Mouse (Mus musculus) mouse trophoblast stem cell (cell line): Measurements from ENCODE around the gene Ipo9.

ENCODE experiments used
- in situ Hi-C, 2 experiments: fragments of 300-500 bp; cut with MseI, MboI; formaldehyde crosslinking; loops; 2 replicates in 1 of 2; 3 replicates in 1 of 2; pipeline ENCODE4 v1.15.1; 2025

Gene Ipo9

GRCm38 (mm10) chr1:135429901-135430668, at the start of gene Ipo9:
Gene Ipo9 (minus strand): TSS chr1:135430499.
- in situ Hi-C loops, result no loop called here

- in situ Hi-C loops, result no loop called here
Observed at GRCm38 (mm10) chr1:135475571-135475895, 45.2 kb upstream of the Ipo9 start.

- in situ Hi-C loops, result no loop called here
Observed at GRCm38 (mm10) chr1:135474861-135475570, 44.7 kb upstream of the Ipo9 start.

- in situ Hi-C loops, result no loop called here
Observed at GRCm38 (mm10) chr1:135472536-135472935, 42.2 kb upstream of the Ipo9 start.

- in situ Hi-C loops, result no loop called here
Observed at GRCm38 (mm10) chr1:135471742-135472141, 41.4 kb upstream of the Ipo9 start.

GRCm38 (mm10) chr1:135470546-135470945, 40.2 kb upstream of the Ipo9 start:
- in situ Hi-C loops, result no loop called here

GRCm38 (mm10) chr1:135467462-135467861, 37.2 kb upstream of the Ipo9 start:
- in situ Hi-C loops, result no loop called here

- in situ Hi-C loops, result no loop called here
Observed at GRCm38 (mm10) chr1:135466935-135467334, 36.6 kb upstream of the Ipo9 start.

GRCm38 (mm10) chr1:135465734-135466133, 35.4 kb upstream of the Ipo9 start:
- in situ Hi-C loops, result no loop called here

GRCm38 (mm10) chr1:135462736-135463135, 32.4 kb upstream of the Ipo9 start:
- in situ Hi-C loops, result no loop called here

- in situ Hi-C loops, result no loop called here
Observed at GRCm38 (mm10) chr1:135462304-135462703, 32.0 kb upstream of the Ipo9 start.

- in situ Hi-C loops, result no loop called here
Observed at GRCm38 (mm10) chr1:135461097-135461730, 30.9 kb upstream of the Ipo9 start.

- in situ Hi-C loops, result no loop called here
Observed at GRCm38 (mm10) chr1:135460521-135460920, 30.2 kb upstream of the Ipo9 start.

- in situ Hi-C loops, result no loop called here
Observed at GRCm38 (mm10) chr1:135457860-135458259, 27.6 kb upstream of the Ipo9 start.

GRCm38 (mm10) chr1:135452259-135452658, 22.0 kb upstream of the Ipo9 start:
- in situ Hi-C loops, result no loop called here

GRCm38 (mm10) chr1:135451419-135451818, 21.1 kb upstream of the Ipo9 start:
- in situ Hi-C loops, result no loop called here

GRCm38 (mm10) chr1:135449876-135450275, 19.6 kb upstream of the Ipo9 start:
- in situ Hi-C loops, result no loop called here

GRCm38 (mm10) chr1:135448940-135449339, 18.6 kb upstream of the Ipo9 start:
- in situ Hi-C loops, result no loop called here

- in situ Hi-C loops, result no loop called here
Observed at GRCm38 (mm10) chr1:135443506-135443905, 13.2 kb upstream of the Ipo9 start.

- in situ Hi-C loops, result no loop called here
Observed at GRCm38 (mm10) chr1:135441861-135442260, 11.6 kb upstream of the Ipo9 start.

GRCm38 (mm10) chr1:135440986-135441385, 10.7 kb upstream of the Ipo9 start:
- in situ Hi-C loops, result no loop called here

GRCm38 (mm10) chr1:135438801-135439200, 8.5 kb upstream of the Ipo9 start:
- in situ Hi-C loops, result no loop called here

- in situ Hi-C loops, result no loop called here
Observed at GRCm38 (mm10) chr1:135435823-135436222, 5.5 kb upstream of the Ipo9 start.
